Mouse (Mus musculus): ENCODE measurements around the gene Trmt5.
A peak's percentile ranks its signal among the peaks of the same experiment; 100 is the strongest.

The Trmt5 gene

DNA sequence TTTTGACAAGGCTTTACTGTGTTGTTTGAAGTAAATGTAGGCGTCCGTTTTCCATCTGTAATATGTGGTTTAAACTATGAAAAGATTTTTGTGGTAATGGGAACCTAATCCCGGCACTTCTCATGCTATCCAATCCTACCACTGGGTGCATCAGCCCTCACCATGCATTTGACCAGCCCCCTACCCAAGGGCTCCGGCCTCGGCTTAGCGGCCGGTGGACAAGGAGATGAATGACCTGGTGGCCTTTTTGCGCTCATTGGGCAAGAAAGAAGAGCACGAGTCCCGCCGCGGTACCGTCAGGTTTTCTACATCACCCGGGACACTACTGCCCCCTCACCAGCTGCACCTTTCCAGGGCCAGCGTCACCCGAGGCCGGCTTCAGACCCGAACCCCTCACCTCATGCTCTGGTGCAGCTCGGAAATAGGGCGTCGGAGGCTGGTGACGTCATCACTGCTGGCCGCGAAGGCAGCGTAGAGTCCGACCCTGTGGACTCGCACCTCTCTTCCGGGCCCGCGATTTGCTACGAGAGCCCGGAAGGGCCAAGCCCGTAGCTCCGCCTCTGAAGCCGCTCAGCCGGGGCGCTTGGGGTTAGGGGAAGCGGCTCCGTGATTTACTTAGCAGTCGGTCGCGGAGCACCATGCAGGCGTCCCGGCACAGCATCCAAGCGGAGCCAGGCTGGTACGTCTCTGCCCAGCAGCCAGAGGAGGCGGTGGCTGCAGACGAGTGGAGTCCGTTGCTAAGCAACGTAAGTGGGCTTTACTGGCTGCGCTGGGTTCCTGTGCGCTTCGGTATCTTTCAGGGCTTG lies at the start of gene Trmt5, which contains the start of gene Slc38a6:
Gene Trmt5 (minus strand): TSS at position 424 of the 806 bp plus-strand sequence.
Gene Slc38a6 (plus strand): TSS at position 493 of the 806 bp plus-strand sequence.
- DNase-seq (ENCODE audit: low spot score in 2 of 2) = peak; percentile 85 to 88

DNA sequence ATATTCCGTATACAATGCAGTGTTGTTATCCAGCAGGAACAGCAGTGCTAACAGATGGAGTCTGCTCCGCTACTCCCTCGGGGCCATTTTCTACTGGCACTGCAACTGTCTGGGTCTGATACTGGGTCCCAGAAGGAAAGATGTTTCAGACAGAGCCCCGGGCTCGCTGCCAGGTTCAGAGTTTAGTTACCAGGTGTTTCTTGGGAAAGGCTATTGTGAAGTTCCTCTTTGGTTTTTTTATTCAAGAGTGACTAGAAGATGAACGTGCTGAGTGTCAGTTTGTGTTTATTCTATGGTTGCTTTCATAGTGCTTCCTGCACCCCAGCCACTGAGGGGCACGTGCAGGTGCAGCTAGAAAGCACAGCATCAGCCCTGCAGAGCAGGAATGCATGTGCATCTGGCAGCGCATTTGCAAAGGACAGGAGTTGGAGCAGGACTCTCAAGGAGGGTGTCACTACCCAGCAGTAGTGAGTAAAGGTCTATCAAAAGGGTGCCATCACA lies 47.6 kb upstream of the Trmt5 start:
- no peak for DNase-seq (ENCODE audit: low spot score in 2 of 2)

DNA sequence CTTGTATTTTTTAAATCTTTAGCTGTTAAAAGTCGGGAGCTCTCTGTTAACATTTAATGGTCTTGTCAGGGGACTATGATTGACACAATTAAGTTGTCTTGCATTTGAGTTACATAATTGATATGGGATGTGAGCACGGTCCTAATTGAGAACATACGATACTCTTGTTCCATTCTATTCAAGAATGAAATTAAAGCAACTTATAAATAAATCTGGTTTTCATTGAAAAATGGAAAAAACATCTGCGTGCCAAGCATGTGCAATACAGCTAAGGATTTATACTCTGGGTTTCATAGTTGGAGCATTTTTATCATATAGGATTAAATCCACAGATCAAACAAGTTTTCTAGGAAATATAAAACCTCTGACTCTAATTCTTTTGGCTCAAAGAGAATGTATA lies 46.2 kb upstream of the Trmt5 start:
- no peak for DNase-seq (ENCODE audit: low spot score in 2 of 2)

DNA sequence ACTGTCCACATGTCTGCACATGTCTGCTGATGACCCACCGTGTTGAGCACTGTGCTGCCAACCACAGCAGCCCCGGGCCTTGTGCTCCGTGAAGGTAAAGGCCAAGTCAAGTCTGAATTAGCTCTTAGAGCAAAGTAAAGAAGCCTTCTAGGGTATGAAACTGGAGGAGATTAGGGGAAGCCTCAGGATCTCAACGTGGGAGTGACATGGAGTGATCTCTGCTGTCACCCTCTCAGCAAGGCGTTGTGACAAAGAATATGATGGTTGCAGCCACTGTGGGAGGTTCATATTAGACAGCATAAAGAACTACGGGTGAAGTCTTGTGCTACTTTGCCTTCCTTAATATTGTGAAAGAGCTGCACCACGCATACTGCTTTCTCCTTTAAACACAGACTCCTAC lies 43.7 kb upstream of the Trmt5 start:
- DNase-seq (ENCODE audit: low spot score in 2 of 2) = no peak

DNA sequence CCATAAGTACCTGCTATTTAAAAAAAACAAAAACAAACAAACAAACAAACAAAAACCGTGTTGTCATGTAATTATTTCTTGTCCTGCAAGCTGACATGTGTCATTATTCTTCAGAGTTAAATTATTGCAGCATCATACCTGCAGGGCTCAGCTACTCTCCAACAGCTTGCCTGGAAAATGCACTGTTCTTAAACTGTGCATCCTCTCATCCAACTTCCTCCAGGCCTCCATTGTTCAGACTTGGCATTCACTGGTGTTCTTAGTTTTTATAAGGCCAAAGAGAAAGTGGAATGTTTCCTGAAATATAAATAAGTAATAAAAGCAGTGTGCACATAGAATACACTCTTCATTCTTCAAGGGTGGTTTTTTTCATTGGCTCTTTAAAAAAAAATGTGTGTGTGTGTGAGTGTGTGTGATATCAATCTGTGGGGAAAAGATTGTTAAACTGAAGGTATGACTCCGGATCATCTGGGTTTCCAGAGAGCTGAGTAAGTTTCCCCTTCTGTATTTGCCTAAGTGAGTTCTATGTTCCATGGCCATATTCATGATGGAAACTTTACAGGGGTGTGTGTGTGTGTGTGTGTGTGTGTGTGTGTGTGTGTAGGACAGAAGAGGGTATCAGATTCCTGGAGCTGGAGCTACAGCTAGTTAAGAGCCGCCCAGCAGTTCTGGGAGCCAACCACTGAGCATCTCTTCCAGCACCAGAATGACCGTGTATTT lies 42.1 kb upstream of the Trmt5 start:
- no peak for DNase-seq (ENCODE audit: low spot score in 2 of 2)

DNA sequence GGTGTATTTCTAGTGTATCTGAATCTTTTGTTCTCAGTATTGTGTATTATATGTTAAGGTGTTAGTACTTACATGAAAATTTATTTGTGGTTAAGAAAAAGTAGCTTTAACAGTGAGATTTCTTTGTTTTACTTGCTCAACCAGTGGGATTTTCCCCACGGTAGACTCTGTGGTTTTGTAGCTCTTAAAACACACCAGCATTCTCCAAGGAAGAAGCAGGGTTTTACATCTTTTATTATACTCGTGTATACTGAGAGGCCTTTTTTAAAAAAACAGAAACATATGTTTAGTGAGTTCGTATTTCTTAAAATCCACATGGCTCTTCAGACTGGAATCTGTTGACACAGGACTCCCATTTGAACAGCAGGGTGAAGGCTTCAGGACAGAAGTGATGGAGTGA lies 40.9 kb upstream of the Trmt5 start:
- DNase-seq (ENCODE audit: low spot score in 2 of 2) = no peak

DNA sequence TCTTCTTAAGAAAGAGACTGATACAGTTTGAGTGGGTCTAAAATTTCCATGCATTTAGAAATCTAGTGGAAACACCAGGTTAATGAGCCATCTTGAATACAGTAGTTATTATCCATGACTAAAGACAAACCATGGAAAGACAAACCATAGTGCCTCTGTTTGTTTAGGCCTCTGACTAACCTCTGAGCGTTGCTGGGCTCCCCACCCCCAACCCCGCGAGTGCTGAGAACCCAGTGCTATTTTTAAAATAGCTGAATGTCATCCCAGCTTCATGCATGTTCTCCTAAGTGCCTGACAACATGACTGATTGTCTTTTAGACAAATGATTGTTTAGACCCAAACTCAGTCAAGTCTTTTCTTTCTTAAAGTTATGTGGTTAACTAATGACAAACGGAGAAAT lies 39.1 kb upstream of the Trmt5 start:
- no peak for DNase-seq (ENCODE audit: low spot score in 2 of 2)

DNA sequence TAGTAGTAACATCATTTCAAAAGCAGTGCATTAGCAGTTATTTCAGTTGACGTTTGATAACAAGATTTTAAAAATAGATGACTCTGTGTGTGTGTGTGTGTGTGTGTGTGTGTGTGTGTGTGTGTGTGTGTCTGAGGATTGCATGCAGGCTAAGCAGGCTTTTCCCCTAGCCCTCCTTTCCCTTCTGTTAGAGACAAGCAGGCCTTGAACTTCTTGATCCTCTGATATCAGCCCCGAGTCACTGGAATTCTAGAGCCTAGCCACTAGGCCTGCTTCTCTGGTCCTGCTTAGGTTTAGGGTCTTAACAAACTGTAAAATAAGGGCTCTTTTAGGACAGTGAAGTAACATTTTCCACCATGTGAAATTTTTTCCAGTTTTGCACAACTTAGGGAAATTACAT lies 38.7 kb upstream of the Trmt5 start:
- no peak for DNase-seq (ENCODE audit: low spot score in 2 of 2)

DNA sequence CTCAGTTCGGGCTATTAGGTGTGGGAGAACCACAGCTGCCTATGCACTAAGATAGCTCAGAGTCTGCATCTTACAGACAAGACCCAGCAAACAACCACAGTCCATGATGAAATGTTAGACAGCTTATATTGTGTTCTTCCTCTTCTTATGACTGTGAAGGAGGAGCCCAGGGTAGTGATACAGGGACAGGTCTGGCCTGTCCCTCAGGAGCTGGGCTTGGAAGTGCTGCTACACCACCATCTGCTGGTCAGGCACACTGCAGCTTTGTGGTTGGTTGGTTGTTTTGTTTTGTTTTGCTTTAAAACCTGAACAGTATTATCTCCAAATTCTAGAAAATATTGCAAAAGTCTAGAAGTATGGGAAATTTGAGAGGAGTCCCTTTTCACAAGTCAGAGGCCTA lies 38.2 kb upstream of the Trmt5 start:
- DNase-seq (ENCODE audit: low spot score in 2 of 2) = peak in 1 of 2 experiments; percentile 31

DNA sequence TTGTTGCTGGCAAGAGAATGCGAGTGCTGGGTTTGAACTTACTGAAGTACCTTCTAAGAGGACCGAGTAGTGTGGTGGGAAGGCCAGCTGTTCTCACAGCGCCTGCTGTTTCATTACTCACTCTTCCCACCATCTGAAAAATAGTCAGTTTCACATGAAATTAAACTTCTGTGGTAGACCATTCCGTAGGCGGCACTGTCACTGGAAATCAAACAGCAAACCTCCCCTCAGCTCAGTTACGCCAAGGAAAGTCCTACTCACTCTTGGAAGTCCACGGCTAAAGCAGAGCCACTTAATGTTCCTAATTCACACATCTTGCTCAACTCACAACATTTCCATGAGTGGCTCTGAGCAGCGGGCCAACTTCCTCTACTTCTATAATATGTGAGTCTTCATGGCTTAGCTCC lies 37.7 kb upstream of the Trmt5 start:
- DNase-seq (ENCODE audit: low spot score in 2 of 2) = no peak

DNA sequence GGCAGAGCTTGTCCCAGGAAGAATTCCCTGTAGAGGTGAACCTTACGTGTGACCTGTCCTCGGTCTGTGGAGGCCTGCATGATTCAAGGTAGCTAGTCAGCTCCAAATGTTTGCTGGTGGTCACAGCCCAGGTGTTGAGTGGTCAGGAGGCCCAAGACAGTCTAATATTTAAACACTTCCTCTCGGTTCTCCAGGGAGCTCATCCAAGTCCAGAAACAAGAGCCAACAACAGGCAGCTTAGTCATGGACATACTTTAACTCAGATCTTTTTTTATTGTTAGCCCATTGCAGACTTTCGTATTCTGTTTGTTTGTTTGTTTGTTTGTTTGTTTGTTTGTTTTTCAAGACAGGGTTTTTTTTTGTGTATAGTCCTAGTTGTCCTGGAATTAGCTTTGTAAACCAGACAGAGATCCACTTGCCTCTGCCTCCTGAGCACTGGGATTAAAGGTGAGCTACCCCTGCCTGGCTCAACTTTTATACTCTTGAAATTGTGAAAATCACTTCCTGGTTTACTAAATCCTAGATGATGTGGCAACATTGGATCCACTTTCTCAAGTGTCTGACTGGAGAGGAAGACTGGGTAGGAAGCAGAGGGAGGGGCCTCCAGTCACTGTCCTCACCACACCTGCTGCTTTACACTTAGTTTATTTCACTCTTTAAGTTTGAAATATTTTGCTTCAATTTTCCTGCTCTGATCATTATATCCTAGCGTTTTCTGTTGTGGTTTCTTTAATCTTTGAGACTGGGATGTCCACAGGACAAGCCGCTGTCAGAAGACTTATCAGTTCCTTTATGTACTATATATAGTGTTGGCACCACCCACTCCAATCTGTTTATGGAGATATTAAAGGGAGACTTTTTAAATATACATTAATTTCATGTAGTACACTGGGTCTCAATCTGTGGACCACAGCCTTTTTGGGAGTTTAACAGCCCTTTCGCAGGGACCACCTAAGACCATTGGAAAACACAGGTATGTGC lies 31.5 kb upstream of the Trmt5 start:
- DNase-seq (ENCODE audit: low spot score in 2 of 2) = no peak

DNA sequence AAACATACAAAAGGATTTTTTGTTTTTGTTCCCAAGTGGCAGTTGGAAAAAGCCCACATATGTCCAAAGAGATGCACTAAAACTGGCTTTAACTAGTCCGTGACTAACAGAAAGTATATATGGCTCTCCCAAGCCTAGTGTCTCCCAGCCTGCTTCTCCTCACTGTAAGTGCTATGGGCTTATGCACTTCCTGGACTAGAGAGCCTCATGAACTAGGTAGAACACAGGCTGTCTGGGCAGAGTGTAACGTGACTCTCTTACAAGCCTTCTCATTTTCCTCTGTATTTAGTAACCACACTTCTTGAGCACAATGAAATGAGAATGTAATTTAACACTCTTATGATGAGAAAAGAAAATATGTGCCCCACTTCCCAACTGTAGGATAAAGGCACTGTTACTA lies 22.2 kb upstream of the Trmt5 start:
- DNase-seq (ENCODE audit: low spot score in 2 of 2) = no peak

DNA sequence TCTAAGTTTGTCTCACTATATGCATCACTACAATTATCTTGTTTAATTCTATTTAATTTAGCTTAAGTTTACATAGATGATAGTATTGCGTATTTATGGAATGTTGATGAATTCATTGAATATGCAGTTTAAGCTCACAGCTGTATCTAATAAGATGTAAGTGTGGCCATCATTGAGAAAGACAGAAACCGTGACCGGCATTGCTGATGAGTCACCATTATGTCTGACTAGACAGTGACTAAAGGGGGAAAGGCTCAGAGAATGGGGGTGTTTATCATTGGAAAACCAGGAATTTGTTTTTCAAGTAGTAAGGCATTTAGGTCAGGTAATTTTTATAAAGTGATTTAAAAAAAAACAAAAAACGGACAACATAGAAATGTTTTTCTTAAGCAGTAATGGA lies 21.2 kb upstream of the Trmt5 start:
- DNase-seq (ENCODE audit: low spot score in 2 of 2) = no peak

DNA sequence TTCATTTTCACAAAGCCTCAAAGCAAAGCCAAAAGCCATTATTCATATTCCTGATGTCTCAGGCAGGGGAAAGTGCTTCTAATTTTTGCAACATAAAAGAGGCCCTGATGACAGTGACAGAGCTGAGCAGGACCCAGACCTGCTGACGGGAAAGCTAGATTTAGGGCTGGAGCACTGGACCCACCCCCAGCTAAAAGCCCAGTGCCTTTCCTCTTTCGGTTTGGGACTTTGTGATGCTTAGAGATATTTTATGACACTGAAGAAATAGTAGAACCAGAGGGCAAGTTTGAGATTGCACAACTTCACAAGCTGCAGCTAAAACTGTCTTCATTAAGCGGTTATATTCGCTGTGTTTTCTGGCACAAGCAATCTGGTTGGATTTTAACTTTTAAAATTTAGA lies 18.1 kb upstream of the Trmt5 start:
- no peak for DNase-seq (ENCODE audit: low spot score in 2 of 2)

DNA sequence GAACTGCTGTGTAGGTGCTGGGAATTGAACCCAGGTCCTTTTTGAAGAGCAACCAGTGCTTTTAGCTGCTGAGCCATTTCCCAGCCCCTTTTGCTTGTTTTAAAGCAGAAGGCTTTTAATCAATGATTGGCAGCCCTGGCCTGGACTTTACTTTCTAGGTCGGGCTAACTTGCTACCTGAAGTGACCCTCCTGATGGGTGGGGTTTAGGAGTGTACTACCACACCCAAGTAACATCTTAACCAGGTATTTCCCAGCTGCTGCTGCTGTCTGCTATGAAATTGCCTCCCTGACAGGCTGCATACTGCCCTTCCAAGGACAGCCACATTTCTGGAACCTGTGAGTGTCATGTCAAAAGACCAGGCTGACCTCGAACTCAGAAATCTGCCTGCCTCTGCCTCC lies 14.0 kb upstream of the Trmt5 start:
- DNase-seq (ENCODE audit: low spot score in 2 of 2) = no peak

DNA sequence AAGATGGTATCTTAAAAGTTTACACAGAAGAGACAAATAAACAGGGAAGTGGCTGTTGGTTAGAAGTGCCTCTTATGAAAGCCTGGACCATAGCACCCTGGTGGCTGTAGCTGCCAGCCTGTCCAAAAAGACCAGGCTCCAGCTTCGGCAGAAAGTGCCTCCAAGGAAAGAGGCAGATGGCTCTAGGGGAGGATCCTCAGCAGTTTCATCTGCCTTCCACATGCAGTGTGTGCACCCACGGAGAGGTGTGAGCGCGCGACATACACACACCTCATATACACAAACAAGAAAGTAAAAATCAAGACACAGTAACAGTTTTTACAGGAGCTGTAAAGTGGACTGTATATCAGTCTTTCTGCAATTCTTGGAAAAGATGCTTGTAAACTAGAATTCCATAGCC lies 12.1 kb upstream of the Trmt5 start:
- no peak for DNase-seq (ENCODE audit: low spot score in 2 of 2)

DNA sequence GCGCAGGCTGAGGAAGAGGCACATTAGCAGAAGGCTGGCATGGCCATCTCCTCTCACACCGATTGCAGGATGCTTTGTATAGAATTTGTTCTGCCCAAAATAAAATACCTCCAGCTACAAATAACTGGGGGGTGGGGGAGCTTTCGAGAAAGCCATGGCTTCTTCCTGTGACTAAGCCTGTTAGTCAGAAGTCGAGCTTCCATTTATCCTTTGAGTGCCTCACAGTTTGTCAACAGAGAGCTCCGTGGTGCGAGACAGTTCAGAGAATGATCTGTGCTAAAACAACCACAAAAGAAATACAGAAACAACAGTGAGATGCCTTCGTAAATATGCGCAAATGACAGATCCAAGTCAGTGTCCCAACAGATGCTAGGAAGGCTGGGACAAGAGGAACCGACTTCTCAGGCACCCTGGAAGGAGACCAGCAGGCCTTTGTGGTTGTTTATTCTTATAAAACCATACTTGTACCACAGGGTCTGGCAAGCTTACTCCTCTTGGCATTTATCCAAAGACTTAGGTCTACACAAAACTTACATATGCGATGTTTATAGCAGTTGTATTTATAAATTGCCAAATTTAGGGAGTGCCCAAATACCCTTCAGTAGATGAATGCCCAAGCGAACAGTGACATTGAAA lies 9.1 kb upstream of the Trmt5 start:
- DNase-seq (ENCODE audit: low spot score in 2 of 2) = no peak

DNA sequence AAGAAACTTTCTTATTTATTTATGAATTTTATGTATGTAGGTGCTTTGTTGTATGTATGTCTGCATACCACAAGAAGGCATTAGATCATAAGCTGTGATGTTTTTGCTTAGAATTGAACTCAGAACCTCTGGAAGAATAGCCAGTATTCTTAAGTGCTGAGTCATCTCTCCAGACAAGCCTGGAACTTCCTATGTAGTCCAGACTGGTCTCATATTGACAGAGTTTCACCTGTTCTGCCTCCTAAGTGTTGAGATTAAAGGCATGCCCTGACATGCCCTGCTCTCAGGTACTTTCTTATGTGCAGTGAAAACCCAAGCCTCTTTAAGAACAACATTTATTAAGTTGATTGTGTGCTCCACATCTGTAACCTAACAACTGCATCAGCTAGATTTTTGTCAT lies 8.4 kb upstream of the Trmt5 start:
- DNase-seq (ENCODE audit: low spot score in 2 of 2) = no peak

DNA sequence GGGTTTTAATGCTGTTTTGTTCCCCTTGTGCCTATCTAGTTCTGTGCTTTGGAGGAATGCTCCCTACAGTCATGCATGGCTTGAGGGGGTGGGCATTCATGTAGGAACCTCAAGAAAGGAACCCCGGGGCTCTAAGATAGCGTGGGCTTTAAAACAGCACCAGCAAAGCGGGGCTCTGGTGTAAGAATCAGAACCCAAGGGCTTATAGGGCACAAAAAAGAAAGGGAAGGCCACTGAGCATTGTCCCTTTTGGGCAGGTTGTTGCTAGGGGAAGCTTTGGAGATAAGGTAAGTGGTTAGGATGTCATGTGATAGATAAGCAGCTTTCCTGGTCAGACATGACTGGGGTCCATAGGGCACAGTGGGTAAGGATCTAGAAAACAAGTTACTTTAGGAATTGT lies 2.1 kb upstream of the Trmt5 start:
- DNase-seq (ENCODE audit: low spot score in 2 of 2) = no peak

DNA sequence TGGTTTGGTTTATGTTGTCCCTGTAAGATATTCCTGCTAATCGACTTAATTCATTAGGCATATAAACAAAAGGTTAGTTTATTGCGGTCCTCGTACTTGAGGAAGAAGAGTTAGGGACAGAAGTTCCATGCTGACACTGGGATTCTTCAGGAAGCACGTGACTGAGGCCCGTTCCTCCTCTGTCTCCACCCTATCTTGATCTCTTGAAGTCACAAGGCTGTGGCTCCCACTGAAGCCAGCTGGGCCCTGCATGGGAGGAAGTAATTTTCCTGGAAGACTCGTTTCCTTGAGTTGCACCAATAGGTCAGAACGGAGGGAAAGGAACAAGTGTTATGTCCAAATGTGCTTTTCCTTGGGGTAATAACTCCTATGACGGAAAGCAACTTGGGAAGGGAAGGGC lies 1.1 kb upstream of the Trmt5 start:
- no peak for DNase-seq (ENCODE audit: low spot score in 2 of 2)

DNA sequence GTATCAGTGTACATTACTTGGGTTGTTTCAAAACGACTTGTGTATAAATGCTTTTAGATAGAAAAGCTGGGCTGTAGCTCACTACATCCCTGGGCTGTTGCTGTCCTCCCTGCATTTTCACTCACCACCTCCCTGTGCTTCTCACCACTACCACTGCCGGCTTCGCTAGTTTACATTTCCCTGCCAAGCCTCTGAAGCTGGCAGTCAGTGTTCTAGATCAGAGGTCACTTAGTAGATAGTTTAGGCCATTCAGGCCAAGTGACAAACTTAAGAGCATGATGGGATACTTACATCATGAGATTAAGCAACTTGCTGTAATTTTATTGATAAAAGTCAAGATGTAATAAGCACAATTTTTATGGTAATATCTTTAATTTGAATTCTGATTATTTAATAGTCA lies 11.6 kb downstream of the Trmt5 start:
- no peak for DNase-seq (ENCODE audit: low spot score in 2 of 2)

All from urinary bladder, adult 18-20 months (tissue).